Mouse (Mus musculus) ES-E14 (cell line): ENCODE results near the gene AC170998.1.

Experiments
- HCFC1 ChIP-seq: IDR thresholded peaks from 2 replicates; pipeline ENCODE4 v1.6.1; 2012; ENCODE audit warnings: low read length, inconsistent platforms, borderline replicate concordance; ENCODE audit not compliant: insufficient read depth
- MAFK ChIP-seq: IDR thresholded peaks from 2 replicates; pipeline ENCODE4 v1.6.1; 2014; ENCODE audit warnings: mild to moderate bottlenecking, low read depth, low read length, inconsistent platforms; ENCODE audit not compliant: insufficient read depth
- ZC3H11A ChIP-seq: IDR thresholded peaks from 2 replicates; pipeline ENCODE4 v1.6.1; 2012; ENCODE audit warnings: low read depth, mild to moderate bottlenecking, inconsistent platforms, low read length, borderline replicate concordance

DNA sequence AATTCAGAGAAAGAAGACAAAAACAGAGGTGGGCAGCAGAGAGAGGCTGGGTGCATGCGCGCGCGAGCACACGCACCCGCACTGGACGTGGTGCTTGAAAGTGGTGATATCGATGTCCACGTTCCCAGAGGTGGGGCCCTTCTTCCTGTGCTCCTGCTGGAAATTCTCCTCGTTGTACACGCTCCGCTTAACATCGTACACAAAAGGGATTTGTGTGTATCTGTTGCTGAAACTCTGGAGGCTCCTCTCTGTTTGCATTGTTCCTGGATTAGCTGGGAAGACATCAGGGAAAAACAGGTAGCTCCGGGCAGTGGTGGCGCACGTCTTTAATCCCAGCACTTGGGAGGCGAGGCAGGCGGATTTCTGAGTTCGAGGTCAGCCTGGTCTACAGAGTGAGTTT lies 41.3 kb upstream of the AC170998.1 start:
- no peak for TF ChIP-seq HCFC1
- no peak for TF ChIP-seq MAFK
- TF ChIP-seq ZC3H11A: no peak
